Mouse (Mus musculus): ENCODE data around the gene Cyp4x1. TPM values are rescaled to one million over a fixed set of nuclear protein-coding genes. Genes with fewer than 3 reads are reported as not detected.

Gene Cyp4x1
- polyA plus RNA-seq, 1 experiment, result not detected

DNA sequence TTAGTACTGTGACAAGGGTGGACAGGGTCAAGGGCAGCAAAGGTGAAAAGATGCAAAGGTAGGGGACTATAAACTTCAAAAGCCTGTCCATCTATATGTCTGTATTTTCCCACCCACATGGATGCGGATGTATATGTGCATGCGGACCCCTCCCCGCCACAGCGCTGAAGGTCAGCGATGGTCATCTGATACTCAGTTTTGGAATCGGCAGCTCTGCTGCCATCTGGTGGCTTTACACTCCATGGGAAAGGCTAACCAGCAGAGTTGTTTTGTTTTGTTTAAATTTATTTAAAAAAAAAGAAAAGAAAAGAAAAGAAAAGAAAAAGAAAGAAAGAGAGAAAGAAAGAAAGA, 37.0 kb downstream of the Cyp4x1 start:
- Histone ChIP-seq H3K4me1 (ENCODE audit: control insufficient read depth, insufficient read depth, insufficient read length, low read length) (no peaks in the 10 kb centered on the region; the same call in none of the 2 replicates), H3K4me3 (ENCODE audit: insufficient read depth, low read depth, low read length) (no peak overlapping the region), H3K27ac (replicated peaks; ENCODE audit: low read depth, low read length) (no peak overlapping the region)

DNA sequence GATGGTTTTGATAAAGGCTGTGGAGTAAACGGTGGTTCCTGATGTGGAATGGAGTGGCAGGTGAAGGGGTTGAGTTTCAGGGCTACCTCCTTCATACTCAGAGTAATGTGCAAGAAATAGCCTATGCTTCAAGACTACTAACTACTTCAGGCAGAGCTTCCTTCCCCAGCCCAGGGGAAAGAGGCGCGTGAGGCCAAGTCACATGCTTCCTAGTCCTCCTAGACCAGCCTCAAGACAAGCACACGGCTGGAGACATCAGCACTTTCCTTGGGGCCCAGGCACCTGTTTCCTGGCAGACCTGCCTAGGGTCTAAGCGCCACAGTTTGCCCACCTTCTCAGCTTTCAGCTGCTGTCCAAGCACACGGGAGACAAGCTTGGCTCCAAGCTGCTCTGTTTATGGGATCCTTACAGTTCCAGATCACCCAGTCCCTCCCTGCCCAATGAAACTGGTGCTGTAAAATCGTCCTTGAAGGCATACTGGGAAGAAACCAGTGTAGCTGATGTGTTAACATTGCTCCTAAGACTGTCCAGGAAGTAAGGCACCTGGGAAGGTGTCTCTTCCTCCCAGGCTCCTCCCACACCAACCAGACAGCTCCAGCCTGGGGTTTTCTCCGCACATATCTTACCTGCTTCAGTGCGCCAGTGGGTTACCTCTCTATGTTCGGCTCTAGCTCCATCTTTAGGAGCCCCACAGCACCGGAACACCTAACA, 37.5 kb downstream of the Cyp4x1 start:
- H3K4me3 ChIP-seq (ENCODE audit: insufficient read depth, low read depth, low read length), result peak overlapping the region; percentile 50; the same call in 1 of the 2 replicates
- no peaks in the 10 kb centered on the region; the same call in none of the 2 replicates for H3K4me1 ChIP-seq (ENCODE audit: control insufficient read depth, insufficient read depth, insufficient read length, low read length)
- no peak overlapping the region for H3K27ac ChIP-seq (replicated peaks; ENCODE audit: low read depth, low read length)

DNA sequence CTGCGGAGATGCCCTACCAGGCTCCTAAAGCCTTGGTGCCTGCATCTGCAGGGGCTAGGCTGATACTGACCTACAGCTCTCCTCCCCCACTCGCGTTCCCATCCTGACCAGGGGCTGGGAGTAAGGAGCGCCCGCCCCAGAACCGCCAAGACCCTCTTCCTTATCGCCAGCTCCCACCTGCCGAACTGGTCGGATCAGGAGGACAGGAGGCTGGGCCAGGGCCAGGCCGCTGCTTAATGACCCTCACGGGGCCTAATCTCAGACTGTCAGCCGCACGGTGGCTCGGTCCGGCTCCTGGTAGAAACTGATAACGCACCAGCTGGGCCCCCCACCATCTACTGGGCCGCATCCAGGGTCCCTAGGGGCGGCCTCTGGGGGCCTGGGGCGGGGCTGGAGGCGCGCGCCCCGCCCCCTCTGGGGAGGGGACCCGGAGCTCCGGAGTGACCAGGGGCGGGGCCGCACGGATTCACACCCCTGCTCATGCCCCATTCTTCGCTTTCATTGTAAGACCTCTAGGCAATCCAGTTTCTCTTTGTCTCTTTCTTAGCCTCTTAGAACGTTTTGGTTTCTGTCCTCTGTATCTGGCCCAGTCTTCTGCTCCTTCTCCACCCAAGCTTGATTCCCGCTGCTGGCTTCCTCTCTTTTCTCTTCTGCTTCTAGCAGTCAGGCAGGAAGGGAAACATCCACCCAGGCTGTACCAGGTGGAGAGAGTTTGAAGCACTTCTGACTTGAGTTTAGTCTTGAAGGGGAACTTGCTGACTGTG, 38.2 kb downstream of the Cyp4x1 start:
- Histone ChIP-seq H3K4me1 (ENCODE audit: control insufficient read depth, insufficient read depth, insufficient read length, low read length) (no peaks in the 10 kb centered on the region; the same call in none of the 2 replicates), H3K4me3 (ENCODE audit: insufficient read depth, low read depth, low read length) (peak overlapping the region; percentile 50), H3K27ac (replicated peaks; ENCODE audit: low read depth, low read length) (no peak overlapping the region)

DNA sequence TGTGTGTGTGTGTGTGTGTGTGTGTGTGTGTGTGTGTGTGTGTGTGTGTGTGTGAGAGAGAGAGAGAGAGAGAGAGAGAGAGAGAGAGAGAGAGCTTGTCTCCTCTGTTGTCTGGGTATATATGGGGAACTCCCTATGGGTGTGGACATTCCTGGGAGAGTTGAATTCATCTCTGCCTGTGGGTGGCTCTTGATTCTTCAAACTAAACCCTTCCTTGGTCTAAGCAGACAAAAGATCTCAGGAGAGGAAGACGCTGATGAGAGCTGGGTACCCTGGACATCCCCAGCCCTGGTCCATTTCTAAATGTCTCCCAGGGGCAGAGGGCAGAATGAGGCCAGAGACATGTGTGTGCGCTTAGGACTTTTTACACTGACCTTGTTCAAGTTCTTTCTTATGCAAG, 40.0 kb downstream of the Cyp4x1 start:
- no peak overlapping the region for H3K27ac ChIP-seq (replicated peaks; ENCODE audit: low read depth, low read length)

DNA sequence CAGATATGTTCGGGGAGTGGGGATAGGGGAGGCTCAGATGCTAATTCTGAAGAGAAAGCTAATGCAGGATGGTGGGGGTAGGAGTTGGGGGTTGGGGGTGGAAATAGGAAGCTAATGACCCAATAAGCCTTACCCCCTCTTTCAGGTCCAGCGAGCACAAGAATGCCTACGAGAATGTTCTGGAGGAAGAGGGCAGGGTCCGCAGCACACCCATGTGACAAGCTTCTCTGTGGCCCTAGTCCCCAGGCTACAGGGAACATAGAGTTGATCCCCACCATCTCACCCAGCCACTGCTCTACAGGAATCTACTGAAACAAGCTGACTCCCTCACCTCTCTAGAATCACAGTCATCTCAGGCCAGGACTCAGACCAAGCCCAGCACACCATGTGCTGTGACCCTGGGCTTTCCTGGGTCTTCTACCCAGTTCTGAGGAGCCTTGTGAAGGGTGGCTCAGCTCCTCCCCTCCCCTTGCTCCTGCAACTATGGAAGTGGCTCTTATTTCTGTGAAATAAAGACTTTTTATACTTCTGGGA, 40.7 kb downstream of the Cyp4x1 start:
- Histone ChIP-seq H3K4me1 (ENCODE audit: control insufficient read depth, insufficient read depth, insufficient read length, low read length) (no peaks in the 10 kb centered on the region; the same call in none of the 2 replicates), H3K4me3 (ENCODE audit: insufficient read depth, low read depth, low read length) (no peak overlapping the region), H3K27ac (replicated peaks; ENCODE audit: low read depth, low read length) (no peak overlapping the region)

More for the DNA sequence above, 40.0 kb downstream of the Cyp4x1 start:
- H3K4me3 ChIP-seq (ENCODE audit: insufficient read depth, low read depth, low read length), result no peak overlapping the region
- no peaks in the 10 kb centered on the region; the same call in none of the 2 replicates for H3K4me1 ChIP-seq (ENCODE audit: control insufficient read depth, insufficient read depth, insufficient read length, low read length)

DNA sequence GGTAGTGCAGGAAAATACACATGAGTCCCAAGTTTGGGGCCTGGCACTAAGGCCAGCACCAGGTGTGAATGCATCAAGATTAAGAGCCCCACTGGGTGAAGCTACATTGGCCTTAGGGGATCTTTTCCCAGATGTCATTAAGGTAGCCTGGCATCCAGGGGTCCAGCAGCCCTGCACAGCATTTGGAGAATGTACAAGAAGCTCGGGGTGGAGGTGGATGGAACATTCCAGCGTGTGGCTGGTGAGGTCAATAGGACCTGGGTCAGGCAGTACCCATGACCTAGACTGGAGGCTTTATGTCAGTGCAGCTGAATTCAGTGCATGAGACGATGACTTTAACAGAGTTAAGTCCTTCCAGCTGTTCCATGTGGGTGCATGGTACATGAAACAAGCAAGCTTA, 42.3 kb downstream of the Cyp4x1 start:
- no peak overlapping the region for H3K27ac ChIP-seq (replicated peaks; ENCODE audit: low read depth, low read length)
- no peak overlapping the region for H3K4me3 ChIP-seq (ENCODE audit: insufficient read depth, low read depth, low read length)
- no peaks in the 10 kb centered on the region; the same call in none of the 2 replicates for H3K4me1 ChIP-seq (ENCODE audit: control insufficient read depth, insufficient read depth, insufficient read length, low read length)

DNA sequence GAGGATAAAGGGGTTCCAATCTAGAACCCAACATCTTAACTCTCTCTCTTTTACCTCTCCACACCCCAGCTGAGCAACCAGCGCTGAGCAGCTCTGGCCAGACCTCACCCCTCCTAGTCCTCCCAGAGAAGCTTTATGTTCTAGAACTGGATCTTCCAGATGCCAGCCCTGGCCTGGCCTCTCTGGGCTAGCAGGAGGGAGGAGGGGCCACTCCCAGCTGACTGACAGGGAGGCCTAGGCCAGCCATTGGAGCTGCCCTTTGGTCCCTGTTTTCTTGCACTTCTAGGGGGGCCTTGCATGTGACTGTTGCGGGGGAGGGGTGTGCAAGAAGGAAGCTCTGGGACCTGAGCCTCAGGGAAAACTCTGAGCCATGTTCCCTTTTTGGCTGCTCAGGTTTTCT, 43.5 kb downstream of the Cyp4x1 start:
- no peak overlapping the region for H3K4me3 ChIP-seq (ENCODE audit: insufficient read depth, low read depth, low read length)
- H3K4me1 ChIP-seq (ENCODE audit: control insufficient read depth, insufficient read depth, insufficient read length, low read length), result no peaks in the 10 kb centered on the region; the same call in 1 of the 2 replicates
- H3K27ac ChIP-seq (replicated peaks; ENCODE audit: low read depth, low read length), result no peak overlapping the region

DNA sequence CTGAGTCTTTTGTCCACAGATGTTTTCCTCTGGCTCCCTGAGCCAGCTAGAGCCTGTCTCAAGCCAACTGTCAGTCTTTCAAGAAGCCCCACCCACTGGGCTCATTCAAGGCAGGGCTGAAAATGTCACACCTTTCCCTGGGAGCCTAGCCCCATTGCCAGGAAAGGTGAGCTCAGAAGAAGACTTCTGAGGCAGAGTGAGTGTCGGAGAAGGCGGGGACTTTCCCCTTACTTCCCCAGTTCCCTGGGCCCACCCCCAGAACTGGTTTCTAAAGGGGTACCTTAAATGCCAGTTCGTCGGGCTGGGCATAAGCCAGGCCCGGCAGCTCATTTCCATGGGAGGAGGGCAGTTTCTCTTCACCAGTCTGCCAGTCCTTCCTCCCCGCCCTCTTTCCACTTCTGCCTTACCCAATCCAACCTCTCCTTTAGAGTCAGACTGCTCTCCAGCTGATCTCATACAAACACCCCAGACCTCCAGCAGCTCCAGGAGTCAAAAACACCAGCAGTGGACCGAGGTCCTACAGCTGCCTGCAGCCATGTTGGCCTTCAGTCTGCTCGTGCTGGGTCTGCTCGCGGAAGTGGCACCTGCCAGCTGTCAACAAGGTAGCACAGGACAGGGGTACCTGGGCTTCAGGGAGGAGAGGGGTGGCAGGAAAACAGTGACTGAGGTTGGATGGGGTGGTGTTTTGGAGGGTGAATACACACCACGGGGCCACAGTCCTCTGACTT, 45.3 kb downstream of the Cyp4x1 start, which contains the start of gene Pdzk1ip1:
Gene Pdzk1ip1, plus strand, starts transcription at position 98 of the 728 bp plus-strand sequence.
- no peak within 1 kb of the TSS for H3K27ac ChIP-seq (replicated peaks; ENCODE audit: low read depth, low read length)

DNA sequence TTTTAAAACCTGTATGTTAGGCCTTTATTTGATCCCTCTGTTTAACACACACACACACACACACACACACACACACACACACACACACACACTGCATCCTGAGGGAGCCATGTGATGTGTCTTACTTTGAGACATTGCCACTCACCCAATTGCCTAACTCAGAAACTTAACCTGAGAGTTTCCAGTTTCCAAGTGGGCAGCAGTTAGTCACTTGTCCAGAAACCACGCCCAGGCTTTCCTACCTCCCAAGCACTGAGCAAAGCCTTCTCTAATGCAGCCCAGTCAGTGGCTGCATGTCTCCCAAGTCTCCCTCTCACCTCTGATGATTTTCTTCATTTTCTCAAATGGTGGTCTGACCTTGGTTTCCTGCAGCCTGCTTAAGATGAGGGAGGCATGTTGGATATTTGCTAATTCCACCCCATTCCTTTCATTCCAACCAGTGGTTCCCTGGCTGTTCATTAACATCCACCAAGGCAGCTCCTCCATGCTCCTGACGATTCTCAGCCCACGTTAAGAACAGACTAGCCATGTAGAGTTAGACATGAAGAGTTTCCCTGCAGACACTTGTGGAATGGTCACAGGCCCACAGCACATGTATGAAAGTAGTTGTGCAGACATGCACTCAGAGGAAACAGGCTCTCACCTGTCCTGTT, 47.2 kb downstream of the Cyp4x1 start:
- Histone ChIP-seq H3K4me3 (ENCODE audit: insufficient read depth, low read depth, low read length) (no peak overlapping the region), H3K27ac (replicated peaks; ENCODE audit: low read depth, low read length) (no peak overlapping the region)

More for the DNA sequence above, 45.3 kb downstream of the Cyp4x1 start, which contains the start of gene Pdzk1ip1:
- no peaks in the 10 kb centered on the region for H3K4me1 ChIP-seq (ENCODE audit: control insufficient read depth, insufficient read depth, insufficient read length, low read length)
- H3K4me3 ChIP-seq (ENCODE audit: insufficient read depth, low read depth, low read length), result no peak within 1 kb of the TSS

DNA sequence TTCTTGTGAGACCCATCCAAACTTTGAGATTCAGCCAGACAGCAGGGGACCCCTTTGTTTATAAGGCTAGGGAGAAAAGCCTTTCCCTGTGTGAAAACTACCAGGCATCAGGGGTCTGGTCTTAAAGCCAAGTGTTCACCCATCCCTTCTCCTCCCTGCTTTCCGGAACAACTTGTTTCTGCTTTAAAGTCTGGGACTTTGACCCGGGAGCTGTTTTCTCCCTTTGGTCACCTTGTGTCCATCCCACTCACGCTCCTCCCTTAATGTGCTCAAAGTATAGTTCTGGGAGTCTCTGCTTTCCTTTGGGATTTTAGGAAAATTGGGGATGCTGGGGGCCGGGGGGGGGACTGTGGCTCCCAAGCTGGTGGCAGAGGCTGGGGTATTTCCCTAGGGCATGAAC, 47.8 kb downstream of the Cyp4x1 start:
- Histone ChIP-seq H3K4me3 (ENCODE audit: insufficient read depth, low read depth, low read length) (no peak overlapping the region), H3K27ac (replicated peaks; ENCODE audit: low read depth, low read length) (no peak overlapping the region)

More for the DNA sequence above, 47.2 kb downstream of the Cyp4x1 start:
- H3K4me1 ChIP-seq (ENCODE audit: control insufficient read depth, insufficient read depth, insufficient read length, low read length), result no peaks in the 10 kb centered on the region

DNA sequence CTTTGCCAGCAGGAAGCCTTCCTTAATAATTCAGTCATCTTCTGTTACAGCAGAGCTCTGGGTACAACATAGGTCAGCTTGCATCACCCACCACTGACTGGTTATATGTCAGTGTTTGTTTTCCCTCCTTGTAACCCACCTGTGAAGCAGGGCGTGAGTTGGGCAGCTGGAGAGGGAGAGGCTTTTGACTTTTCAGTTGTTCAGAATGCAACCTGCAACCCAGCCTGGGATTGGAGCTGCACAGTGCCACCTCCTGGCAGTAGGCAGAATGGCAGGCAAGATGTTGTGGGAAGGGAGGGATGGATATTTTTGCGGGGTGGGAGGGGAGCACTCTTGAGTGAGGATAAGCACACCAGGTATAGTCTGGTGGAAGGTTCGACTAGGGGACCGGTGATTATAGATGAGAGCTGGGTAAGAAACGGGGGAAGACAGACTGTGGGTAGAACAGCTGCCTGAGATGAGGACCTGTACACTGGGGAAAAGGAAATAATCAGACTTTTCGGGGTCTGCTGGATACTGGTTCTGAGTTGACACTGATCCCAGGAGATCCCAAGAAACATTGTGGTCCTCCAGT, 48.5 kb downstream of the Cyp4x1 start:
- Histone ChIP-seq H3K4me1 (ENCODE audit: control insufficient read depth, insufficient read depth, insufficient read length, low read length) (no peaks in the 10 kb centered on the region), H3K27ac (replicated peaks; ENCODE audit: low read depth, low read length) (no peak overlapping the region), H3K4me3 (ENCODE audit: insufficient read depth, low read depth, low read length) (no peak overlapping the region)

More for the DNA sequence above, 47.8 kb downstream of the Cyp4x1 start:
- no peaks in the 10 kb centered on the region for H3K4me1 ChIP-seq (ENCODE audit: control insufficient read depth, insufficient read depth, insufficient read length, low read length)

DNA sequence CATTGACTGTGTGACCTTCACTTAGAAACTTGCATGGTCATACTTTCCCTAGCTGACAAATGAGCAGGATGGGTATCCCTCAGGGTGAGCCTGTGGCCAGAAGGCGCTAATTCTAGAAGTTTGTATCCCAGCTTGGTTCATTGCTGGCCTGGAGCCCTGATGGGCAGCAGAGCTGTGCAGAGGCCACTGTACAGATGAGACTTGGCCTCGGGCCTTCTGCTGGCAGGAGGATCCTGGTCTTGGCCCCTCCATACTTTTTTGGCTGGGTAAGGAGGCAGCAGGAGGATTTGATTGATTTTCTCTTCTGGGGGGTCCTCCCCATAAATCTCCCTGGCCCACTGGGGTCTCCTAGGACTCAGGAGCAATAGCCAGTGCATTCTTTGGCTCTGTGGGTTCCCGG, 51.0 kb downstream of the Cyp4x1 start:
- no peak overlapping the region for H3K4me3 ChIP-seq (ENCODE audit: insufficient read depth, low read depth, low read length)
- H3K4me1 ChIP-seq (ENCODE audit: control insufficient read depth, insufficient read depth, insufficient read length, low read length), result peaks cover 3% of the 10 kb centered on the region; the same call in 1 of the 2 replicates
- H3K27ac ChIP-seq (replicated peaks; ENCODE audit: low read depth, low read length), result no peak overlapping the region

DNA sequence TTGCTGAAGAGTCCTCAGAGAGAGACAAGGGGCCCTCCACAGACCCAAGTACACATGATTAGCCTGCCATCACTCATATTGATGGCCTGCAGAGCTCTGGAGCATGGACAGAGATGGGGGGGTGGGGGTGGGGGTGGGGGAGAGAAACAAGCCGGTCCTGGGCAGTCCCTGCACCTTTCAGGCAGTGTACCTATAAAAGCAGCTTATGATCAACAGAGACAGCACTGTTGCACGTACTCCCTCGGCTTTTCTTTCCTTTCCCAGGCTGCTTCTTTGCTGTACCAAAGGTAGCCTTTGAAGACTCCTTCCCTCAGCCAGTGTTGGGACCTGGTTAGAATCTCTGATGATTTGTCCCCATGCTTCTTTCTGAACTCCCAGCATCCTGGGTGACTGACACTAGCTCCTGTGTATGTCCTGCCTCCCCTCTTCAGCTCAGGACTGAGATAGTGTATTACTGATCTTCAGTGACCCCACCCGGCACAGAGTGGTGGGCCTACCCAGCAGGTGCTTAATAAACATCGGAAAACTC, 54.2 kb downstream of the Cyp4x1 start:
- Histone ChIP-seq H3K4me1 (ENCODE audit: control insufficient read depth, insufficient read depth, insufficient read length, low read length) (peaks cover 13% of the 10 kb centered on the region), H3K27ac (replicated peaks; ENCODE audit: low read depth, low read length) (no peak overlapping the region), H3K4me3 (ENCODE audit: insufficient read depth, low read depth, low read length) (no peak overlapping the region)
